Mouse (Mus musculus) layer of hippocampus, postnatal 25 days (tissue): ENCODE results near the gene Rbm47. TPM values are rescaled to one million over a fixed set of nuclear protein-coding genes. Genes with fewer than 3 reads are reported as not detected.
"Not testable (repeated sequence)": the region's sequence is repeated elsewhere in the genome, so short reads cannot be mapped to it uniquely, and the experiment has no call there.

Experiments used
- DNase-seq, 2 experiments: peaks; one replicate each; pipeline ENCODE4 v3.0.0; 2022; ENCODE audit warnings: mixed read lengths in 2 of 2, low spot score in 1 of 2; ENCODE audit errors: extremely low spot score in 1 of 2
- microRNA-seq, 2 experiments: library from miRNA; unstranded; fragments of <30 nt; microRNA quantifications; one replicate each; pipeline ENCODE4 v1.2.0; 2021
- total RNA-seq, 2 experiments: library from RNA; stranded (reverse); gene quantifications; 2 replicates each; pipeline ENCODE4 v1.2.3; 2021

Gene Rbm47
- total RNA-seq, 2 experiments from 2014 or later, result 1.3 TPM

DNA sequence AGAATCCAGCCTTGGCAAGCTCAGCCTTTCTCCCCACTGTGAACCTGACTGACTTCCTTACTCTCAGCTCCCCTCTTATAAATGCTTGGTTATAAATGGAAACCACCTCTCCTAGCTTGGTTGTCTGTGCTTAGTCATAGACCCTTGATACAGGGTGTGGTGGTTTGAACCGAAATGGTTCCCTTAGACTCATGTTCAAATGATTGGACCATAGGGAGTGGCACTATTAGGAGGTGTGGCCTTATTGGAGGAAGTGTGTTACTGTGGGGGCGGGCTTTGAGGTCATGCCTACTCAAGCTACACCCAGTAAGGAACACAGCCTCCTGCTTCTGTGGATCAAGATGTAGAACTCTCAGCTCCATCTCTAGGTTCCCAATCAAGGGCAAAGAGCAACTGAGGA lies 181.7 kb downstream of the Rbm47 start:
- DNase-seq, result no peak

DNA sequence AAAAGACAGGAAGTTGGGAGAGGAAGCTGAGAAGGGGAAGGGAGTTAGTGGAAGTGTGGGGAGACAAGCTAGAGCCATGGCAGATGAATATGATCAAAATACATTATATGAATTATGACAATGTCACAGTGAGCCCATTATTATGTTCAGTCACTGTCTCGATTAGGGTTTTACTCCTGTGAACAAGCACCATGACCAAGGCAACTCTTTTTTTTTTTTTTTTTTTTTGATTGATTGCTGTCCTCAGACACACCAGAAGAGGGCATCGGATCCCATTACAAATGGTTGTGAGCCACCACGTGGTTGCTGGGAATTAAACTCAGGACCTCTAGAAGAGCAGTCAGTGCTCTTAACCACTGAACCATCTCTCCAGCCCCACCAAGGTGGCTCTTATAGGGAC lies 185.9 kb downstream of the Rbm47 start:
- DNase-seq, result not testable (repeated sequence)

DNA sequence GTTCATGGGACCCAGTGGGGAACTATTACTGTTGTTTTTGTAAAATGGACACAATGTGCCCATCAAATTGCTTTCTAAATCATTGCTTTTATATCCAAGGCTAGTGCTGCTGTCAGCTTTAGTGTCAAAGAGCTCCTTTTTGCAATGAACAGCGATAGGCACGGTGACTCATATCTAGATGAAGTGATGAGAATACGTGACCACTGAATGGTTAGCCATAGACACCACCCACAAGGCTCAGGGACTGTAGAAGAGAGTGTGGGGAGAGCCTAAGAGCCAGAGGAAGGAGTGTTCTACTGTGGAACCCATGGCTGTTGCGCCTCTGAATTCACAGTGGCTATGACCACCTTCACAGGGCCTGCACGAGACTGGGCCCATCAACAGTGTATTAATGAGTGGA lies 186.5 kb downstream of the Rbm47 start:
- DNase-seq, result no peak

DNA sequence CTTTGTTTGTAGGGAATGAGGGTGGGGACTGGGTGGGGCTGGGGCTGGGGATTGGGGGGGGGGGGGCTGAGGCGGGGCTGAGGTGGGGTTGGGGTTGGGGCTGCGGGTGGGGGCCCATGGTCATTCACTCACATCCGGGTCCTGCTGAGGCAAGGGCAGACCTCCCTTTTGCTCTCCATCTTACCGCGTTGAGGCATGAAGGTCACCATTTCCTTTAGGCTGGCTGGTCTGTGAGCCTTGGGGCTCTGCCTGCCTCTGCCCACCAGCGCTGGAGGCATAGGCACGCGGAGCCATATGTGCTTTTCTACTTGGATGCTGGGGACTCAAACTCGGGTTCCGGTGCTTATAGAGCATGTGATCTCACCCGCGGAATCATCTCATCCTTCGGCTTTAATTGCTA lies 197.2 kb downstream of the Rbm47 start:
- DNase-seq, result no peak

DNA sequence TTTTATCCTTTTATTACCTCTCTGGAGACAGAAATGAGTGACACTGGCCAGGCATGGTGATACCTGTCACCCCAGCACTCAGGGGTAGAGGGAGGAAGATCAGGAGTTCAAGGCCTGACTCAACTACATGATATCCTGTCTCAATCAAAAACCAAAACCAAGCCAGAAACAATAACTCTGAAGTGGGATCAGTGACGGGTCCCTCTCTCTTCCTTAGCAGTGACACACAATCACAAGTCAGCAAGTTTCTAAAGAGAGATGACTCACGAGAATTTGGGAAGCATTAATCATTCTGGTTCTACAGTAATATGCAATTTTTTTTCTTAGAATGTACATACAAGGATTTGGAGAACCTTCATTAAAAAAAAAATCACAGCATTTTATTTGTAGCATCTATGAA lies 199.7 kb downstream of the Rbm47 start:
- DNase-seq, result no peak

DNA sequence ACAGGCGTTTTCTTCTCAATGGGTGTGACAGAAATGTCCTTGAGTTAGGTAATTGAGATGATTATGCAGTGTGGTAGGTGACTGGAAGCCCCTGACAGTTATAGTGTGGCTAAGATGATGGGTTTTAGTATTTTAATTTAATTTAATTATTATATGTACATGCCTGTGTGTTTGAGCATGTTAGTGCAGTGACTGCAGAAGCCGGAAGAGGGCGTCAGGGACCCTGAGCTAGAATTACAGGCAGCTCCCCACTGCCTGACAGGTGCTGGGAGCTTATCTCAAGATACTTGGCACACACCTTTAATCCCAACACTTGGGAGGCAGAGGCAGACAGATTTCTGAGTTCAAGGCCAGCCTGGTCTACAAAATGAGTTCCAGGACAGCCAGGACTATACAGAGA lies 204.9 kb downstream of the Rbm47 start:
- DNase-seq, result no peak

DNA sequence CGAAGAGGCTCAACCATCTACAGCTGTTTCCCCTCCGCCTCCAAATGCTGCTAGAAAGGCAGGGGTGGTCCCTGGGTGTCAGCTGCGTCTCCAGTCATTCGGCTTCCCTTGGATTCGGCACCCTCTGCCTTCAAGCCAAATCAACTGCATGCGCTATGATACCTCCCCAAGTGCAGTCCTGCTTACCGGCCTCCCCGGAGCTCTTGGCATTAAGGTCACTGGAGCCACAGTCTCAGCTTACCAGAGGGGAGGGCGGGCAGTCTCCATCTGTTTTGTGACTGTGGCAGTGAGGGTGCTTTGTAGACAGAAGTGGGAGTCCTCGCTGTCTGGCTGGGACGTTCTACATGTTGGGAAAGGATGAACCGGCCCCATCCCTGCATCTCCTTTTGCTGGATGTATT lies 205.8 kb downstream of the Rbm47 start:
- no peak for DNase-seq

Small RNA genes lying within 50 kb of the gene (microRNA-seq; reads per million reads assigned to microRNA genes)
- gene Gm25952, result 0 reads per million in 2 experiments

Other genes with a start within 250 kb of the Rbm47 start
- not detected for gene Chrna9, start 238.2 kb downstream of the Rbm47 start, total RNA-seq
- not detected for gene 9130230L23Rik, start 168.8 kb downstream of the Rbm47 start, total RNA-seq
- gene Nsun7, start 86.8 kb upstream of the Rbm47 start, total RNA-seq, result 10 to 100 TPM in 1 of 2 experiments, 1 to 10 TPM in 1; 7.1 to 12.2 TPM